Mouse (Mus musculus): ENCODE results near the gene Ncr1.

GRCm38 (mm10) chr7:4300166-4300565, 37.4 kb upstream of the Ncr1 start:
- TF ChIP-seq EP300 (optimal IDR thresholded peaks at IDR 0.05), result no peak
- no peak for TF ChIP-seq CTCF (IDR thresholded peaks at IDR 0.05; ENCODE audit: low read depth)
